Mouse (Mus musculus) limb, embryonic 13.5 days (tissue): ENCODE measurements around the gene Rere. TPM values are rescaled to one million over a fixed set of nuclear protein-coding genes. Genes with fewer than 3 reads are reported as not detected.
A peak's percentile ranks its signal among the peaks of the same experiment; 100 is the strongest.

Source experiments
- ATAC-seq: fragments of 200-750 bp; cut with Nextera tagmentation; 2 replicates; pipeline ENCODE4 v1.8.0; 2017; ENCODE audit warnings: low read depth, moderate number of reproducible peaks, moderate TSS enrichment; ENCODE audit not compliant: low FRiP score
- H3K27ac ChIP-seq: fragments of 300-500 bp; sonication (generic); 2 replicates; pipeline ENCODE4 v1.5.1; 2015; ENCODE audit warnings: inconsistent platforms, mild to moderate bottlenecking, moderate library complexity
- H3K27me3 ChIP-seq: fragments of 300-500 bp; sonication (generic); 2 replicates; pipeline ENCODE4 v1.6.1; 2015; ENCODE audit warnings: mild to moderate bottlenecking, inconsistent platforms
- H3K36me3 ChIP-seq: fragments of 300-500 bp; sonication (generic); 2 replicates; pipeline ENCODE4 v1.6.1; 2015; ENCODE audit warnings: inconsistent platforms, mild to moderate bottlenecking, moderate library complexity
- H3K4me1 ChIP-seq: fragments of 300-500 bp; sonication (generic); 2 replicates; pipeline ENCODE4 v1.6.1; 2015; ENCODE audit warnings: inconsistent platforms
- H3K4me2 ChIP-seq: fragments of 300-500 bp; sonication (generic); replicated peaks from 2 replicates; pipeline ENCODE4 v1.6.1; 2015; ENCODE audit warnings: inconsistent platforms, mild to moderate bottlenecking, moderate library complexity
- H3K4me3 ChIP-seq: fragments of 300-500 bp; sonication (generic); 2 replicates; pipeline ENCODE4 v1.5.1; 2015; ENCODE audit warnings: moderate library complexity, mild to moderate bottlenecking, inconsistent platforms
- H3K9ac ChIP-seq: fragments of 300-500 bp; sonication (generic); 2 replicates; pipeline ENCODE4 v1.6.1; 2015; ENCODE audit warnings: mild to moderate bottlenecking, inconsistent platforms
- H3K9me3 ChIP-seq: fragments of 300-500 bp; sonication (generic); 2 replicates; pipeline ENCODE4 v1.6.1; 2016; ENCODE audit warnings: inconsistent platforms
- WGBS: fragments of 180-500 bp; shearing (Covaris S2); methylation state at CpG from one replicate; pipeline ENCODE4 v1.1.7; 2015; 5-methylcytosine and 5-hydroxymethylcytosine counted together
- polyA plus RNA-seq: library from polyadenylated mRNA; unstranded; fragments of >200 nt; fragmentation: Nextera tagmentation; extraction: Ambion mirVana; gene quantifications from 2 replicates; pipeline ENCODE4 v1.2.1, GENCODE M21; 2015

Rere gene
- polyA plus RNA-seq, 1 experiment from 2014 or later: 24.2 TPM

- no peaks in the 10 kb centered on the region for H3K27me3 ChIP-seq
- WGBS: 5% methylated on average over 6 of the region's 6 CpGs
- peaks cover 63% of the 10 kb centered on the region for H3K4me1 ChIP-seq
- H3K4me3 ChIP-seq: peak overlapping the region; percentile 84
- no peak for ATAC-seq
- peak overlapping the region; percentile 22; the same call in 1 of the 2 replicates for H3K27ac ChIP-seq
- no peaks in the 10 kb centered on the region for H3K9me3 ChIP-seq
- peak overlapping the region; percentile 50; the same call in 1 of the 2 replicates for H3K9ac ChIP-seq
- H3K36me3 ChIP-seq: peaks cover 54% of the 10 kb centered on the region
- peak overlapping the region; percentile 77 for H3K4me2 ChIP-seq
Measured at GRCm38 (mm10) chr4:150239951-150240368, 41.5 kb upstream of the Rere start.

- Histone ChIP-seq H3K4me1 (peaks cover 58% of the 10 kb centered on the region), H3K27ac (no peak overlapping the region), H3K4me2 (peak overlapping the region; percentile 77), H3K27me3 (no peaks in the 10 kb centered on the region), H3K4me3 (peak overlapping the region; percentile 16), H3K9me3 (no peaks in the 10 kb centered on the region), H3K9ac (peak overlapping the region; percentile 35; the same call in 1 of the 2 replicates), H3K36me3 (peaks cover 59% of the 10 kb centered on the region)
- ATAC-seq: no peak
- 38% methylated on average over 1 of the region's 1 CpGs for WGBS
Measured at GRCm38 (mm10) chr4:150240381-150240886, 41.0 kb upstream of the Rere start.

GRCm38 (mm10) chr4:150241708-150242107, 39.7 kb upstream of the Rere start:
- Histone ChIP-seq H3K4me2 (peak overlapping the region; percentile 30), H3K9me3 (no peaks in the 10 kb centered on the region), H3K4me1 (peaks cover 52% of the 10 kb centered on the region), H3K27me3 (no peaks in the 10 kb centered on the region), H3K27ac (peak overlapping the region; percentile 1; the same call in 1 of the 2 replicates), H3K4me3 (no peak overlapping the region), H3K9ac (no peak overlapping the region), H3K36me3 (peaks cover 71% of the 10 kb centered on the region)
- WGBS: 66% methylated on average over 4 of the region's 4 CpGs
- no peak for ATAC-seq

- 84% methylated on average over 5 of the region's 5 CpGs for WGBS
- no peak for ATAC-seq
- no peaks in the 10 kb centered on the region for H3K9me3 ChIP-seq
- no peak overlapping the region for H3K4me3 ChIP-seq
- no peak overlapping the region for H3K27ac ChIP-seq
- H3K4me1 ChIP-seq: peaks cover 52% of the 10 kb centered on the region
- peaks cover 82% of the 10 kb centered on the region for H3K36me3 ChIP-seq
- H3K27me3 ChIP-seq: no peaks in the 10 kb centered on the region
- H3K9ac ChIP-seq: no peak overlapping the region
- no peak overlapping the region for H3K4me2 ChIP-seq
Measured at GRCm38 (mm10) chr4:150242745-150243144, 38.7 kb upstream of the Rere start.

GRCm38 (mm10) chr4:150245876-150246275, 35.6 kb upstream of the Rere start:
- H3K4me3 ChIP-seq: no peak overlapping the region
- H3K27me3 ChIP-seq: no peaks in the 10 kb centered on the region
- no peak overlapping the region for H3K4me2 ChIP-seq
- no peak overlapping the region for H3K9ac ChIP-seq
- H3K36me3 ChIP-seq: peaks cover 88% of the 10 kb centered on the region
- H3K27ac ChIP-seq: no peak overlapping the region
- no peaks in the 10 kb centered on the region for H3K9me3 ChIP-seq
- ATAC-seq: no peak
- WGBS: 72% methylated on average over 2 of the region's 2 CpGs
- H3K4me1 ChIP-seq: peaks cover 32% of the 10 kb centered on the region

- WGBS: 62% methylated on average over 5 of the region's 5 CpGs
- H3K9me3 ChIP-seq: no peaks in the 10 kb centered on the region
- no peak for ATAC-seq
- peaks cover 14% of the 10 kb centered on the region for H3K4me1 ChIP-seq
- no peak overlapping the region for H3K4me2 ChIP-seq
- no peaks in the 10 kb centered on the region for H3K27me3 ChIP-seq
- no peak overlapping the region for H3K9ac ChIP-seq
- H3K36me3 ChIP-seq: peaks cover 74% of the 10 kb centered on the region
- H3K4me3 ChIP-seq: no peak overlapping the region
- no peak overlapping the region for H3K27ac ChIP-seq
Measured at GRCm38 (mm10) chr4:150248009-150248408, 33.4 kb upstream of the Rere start.

GRCm38 (mm10) chr4:150248917-150249316, 32.5 kb upstream of the Rere start:
- Histone ChIP-seq H3K9me3 (no peaks in the 10 kb centered on the region), H3K36me3 (peaks cover 65% of the 10 kb centered on the region), H3K4me1 (peaks cover 10% of the 10 kb centered on the region), H3K27me3 (no peaks in the 10 kb centered on the region), H3K27ac (no peak overlapping the region), H3K4me3 (no peak overlapping the region), H3K4me2 (no peak overlapping the region), H3K9ac (no peak overlapping the region)
- 86% methylated on average over 5 of the region's 5 CpGs for WGBS
- no peak for ATAC-seq

- peaks cover 56% of the 10 kb centered on the region for H3K36me3 ChIP-seq
- peaks cover 10% of the 10 kb centered on the region for H3K4me1 ChIP-seq
- H3K9ac ChIP-seq: no peak overlapping the region
- no peak overlapping the region for H3K4me3 ChIP-seq
- no peak for ATAC-seq
- H3K4me2 ChIP-seq: no peak overlapping the region
- no peak overlapping the region for H3K27ac ChIP-seq
- no peaks in the 10 kb centered on the region for H3K9me3 ChIP-seq
- H3K27me3 ChIP-seq: no peaks in the 10 kb centered on the region
- 78% methylated on average over 5 of the region's 5 CpGs for WGBS
Measured at GRCm38 (mm10) chr4:150249731-150250270, 31.6 kb upstream of the Rere start.

GRCm38 (mm10) chr4:150250549-150251422, 30.7 kb upstream of the Rere start:
- Histone ChIP-seq H3K27me3 (no peaks in the 10 kb centered on the region), H3K27ac (peak overlapping the region; percentile 49), H3K9ac (no peak overlapping the region), H3K4me3 (no peak overlapping the region), H3K36me3 (peaks cover 46% of the 10 kb centered on the region), H3K4me2 (no peak overlapping the region), H3K4me1 (peaks cover 10% of the 10 kb centered on the region), H3K9me3 (no peaks in the 10 kb centered on the region)
- ATAC-seq: no peak; the same call in 1 of the 2 replicates
- 59% methylated on average over 18 of the region's 18 CpGs for WGBS

- 57% methylated on average over 4 of the region's 4 CpGs for WGBS
- Histone ChIP-seq H3K27ac (no peak overlapping the region), H3K4me1 (peaks cover 26% of the 10 kb centered on the region), H3K4me3 (no peak overlapping the region), H3K36me3 (peaks cover 12% of the 10 kb centered on the region), H3K27me3 (no peaks in the 10 kb centered on the region), H3K9me3 (no peaks in the 10 kb centered on the region), H3K4me2 (no peak overlapping the region), H3K9ac (no peak overlapping the region)
- no peak for ATAC-seq
Measured at GRCm38 (mm10) chr4:150254416-150254815, 27.0 kb upstream of the Rere start.

- Histone ChIP-seq H3K4me3 (no peak overlapping the region), H3K9ac (no peak overlapping the region), H3K27me3 (no peaks in the 10 kb centered on the region), H3K27ac (no peak overlapping the region), H3K36me3 (peaks cover 7% of the 10 kb centered on the region), H3K4me2 (no peak overlapping the region), H3K9me3 (no peaks in the 10 kb centered on the region), H3K4me1 (peaks cover 26% of the 10 kb centered on the region)
- no peak for ATAC-seq
- 83% methylated on average over 7 of the region's 7 CpGs for WGBS
Measured at GRCm38 (mm10) chr4:150255181-150255580, 26.3 kb upstream of the Rere start.
